Mouse (Mus musculus): Measurements from ENCODE around the gene Ttc1. TPM values are rescaled to one million over a fixed set of nuclear protein-coding genes. Genes with fewer than 3 reads are reported as not detected.

Ttc1 gene
- 38.4 and 68.3 TPM in 2 replicates for total RNA-seq (2014; fragmentation: Nextera tagmentation)
- 74.5 and 103 TPM in 2 replicates for total RNA-seq (2017)

GRCm38 (mm10) chr11:43747233-43748226 is at the start of gene Ttc1:
Gene Ttc1, minus strand, starts transcription at chr11:43748008.
- ATAC-seq (replicated peaks; ENCODE audit: low FRiP score, low TSS enrichment, poor library complexity, severe bottlenecking), result peak; percentile 99

- no peak for ATAC-seq (replicated peaks; ENCODE audit: low FRiP score, low TSS enrichment, poor library complexity, severe bottlenecking)
Measured at GRCm38 (mm10) chr11:43795992-43796391, 48.2 kb upstream of the Ttc1 start.

- no peak for ATAC-seq (replicated peaks; ENCODE audit: low FRiP score, low TSS enrichment, poor library complexity, severe bottlenecking)
Measured at GRCm38 (mm10) chr11:43790446-43790845, 42.6 kb upstream of the Ttc1 start.

- ATAC-seq (replicated peaks; ENCODE audit: low FRiP score, low TSS enrichment, poor library complexity, severe bottlenecking), result peak; percentile 68
Measured at GRCm38 (mm10) chr11:43783772-43784171, 36.0 kb upstream of the Ttc1 start.

- ATAC-seq (replicated peaks; ENCODE audit: low FRiP score, low TSS enrichment, poor library complexity, severe bottlenecking), result no peak
Measured at GRCm38 (mm10) chr11:43783106-43783505, 35.3 kb upstream of the Ttc1 start.

- no peak for ATAC-seq (replicated peaks; ENCODE audit: low FRiP score, low TSS enrichment, poor library complexity, severe bottlenecking)
Measured at GRCm38 (mm10) chr11:43779551-43779950, 31.7 kb upstream of the Ttc1 start.

GRCm38 (mm10) chr11:43776324-43776694 is 28.5 kb upstream of the Ttc1 start:
- ATAC-seq (replicated peaks; ENCODE audit: low FRiP score, low TSS enrichment, poor library complexity, severe bottlenecking), result no peak

- ATAC-seq (replicated peaks; ENCODE audit: low FRiP score, low TSS enrichment, poor library complexity, severe bottlenecking), result no peak
Measured at GRCm38 (mm10) chr11:43775469-43776323, 27.9 kb upstream of the Ttc1 start.

- no peak for ATAC-seq (replicated peaks; ENCODE audit: low FRiP score, low TSS enrichment, poor library complexity, severe bottlenecking)
Measured at GRCm38 (mm10) chr11:43773725-43774124, 25.9 kb upstream of the Ttc1 start.

- no peak for ATAC-seq (replicated peaks; ENCODE audit: low FRiP score, low TSS enrichment, poor library complexity, severe bottlenecking)
Measured at GRCm38 (mm10) chr11:43770110-43770509, 22.3 kb upstream of the Ttc1 start.

- no peak for ATAC-seq (replicated peaks; ENCODE audit: low FRiP score, low TSS enrichment, poor library complexity, severe bottlenecking)
Measured at GRCm38 (mm10) chr11:43767749-43768148, 19.9 kb upstream of the Ttc1 start.

- peak; percentile 100 for ATAC-seq (replicated peaks; ENCODE audit: low FRiP score, low TSS enrichment, poor library complexity, severe bottlenecking)
Measured at GRCm38 (mm10) chr11:43766922-43767648, 19.3 kb upstream of the Ttc1 start.

- no peak for ATAC-seq (replicated peaks; ENCODE audit: low FRiP score, low TSS enrichment, poor library complexity, severe bottlenecking)
Measured at GRCm38 (mm10) chr11:43758436-43758835, 10.6 kb upstream of the Ttc1 start.

- no peak; the same call in 1 of the 2 replicates for ATAC-seq (replicated peaks; ENCODE audit: low FRiP score, low TSS enrichment, poor library complexity, severe bottlenecking)
Measured at GRCm38 (mm10) chr11:43755411-43755810, 7.6 kb upstream of the Ttc1 start.

GRCm38 (mm10) chr11:43754568-43754967 is 6.8 kb upstream of the Ttc1 start:
- ATAC-seq (replicated peaks; ENCODE audit: low FRiP score, low TSS enrichment, poor library complexity, severe bottlenecking), result no peak

GRCm38 (mm10) chr11:43751542-43751941 is 3.7 kb upstream of the Ttc1 start:
- ATAC-seq (replicated peaks; ENCODE audit: low FRiP score, low TSS enrichment, poor library complexity, severe bottlenecking), result no peak

- no peak; the same call in 1 of the 2 replicates for ATAC-seq (replicated peaks; ENCODE audit: low FRiP score, low TSS enrichment, poor library complexity, severe bottlenecking)
Measured at GRCm38 (mm10) chr11:43728737-43729301, 19.0 kb downstream of the Ttc1 start.

- ATAC-seq (replicated peaks; ENCODE audit: low FRiP score, low TSS enrichment, poor library complexity, severe bottlenecking), result peak; percentile 88
Measured at GRCm38 (mm10) chr11:43727796-43728195, 20.0 kb downstream of the Ttc1 start.

- ATAC-seq (replicated peaks; ENCODE audit: low FRiP score, low TSS enrichment, poor library complexity, severe bottlenecking), result no peak
Measured at GRCm38 (mm10) chr11:43723411-43723810, 24.4 kb downstream of the Ttc1 start.
